Mouse (Mus musculus) heart, embryonic 13.5 days (tissue): ENCODE data around the gene Myf6. TPM values are rescaled to one million over a fixed set of nuclear protein-coding genes. Genes with fewer than 3 reads are reported as not detected.

Experiments
- ATAC-seq: fragments of 200-750 bp; cut with Nextera tagmentation; 2 replicates; pipeline ENCODE4 v1.8.0; 2017; ENCODE audit warnings: moderate TSS enrichment; ENCODE audit not compliant: insufficient number of reproducible peaks, low FRiP score, low TSS enrichment; ENCODE audit errors: extremely low read depth
- H3K27ac ChIP-seq: fragments of 300-500 bp; sonication (generic); replicated peaks from 2 replicates; pipeline ENCODE4 v1.5.1; 2015; ENCODE audit warnings: moderate library complexity, mild to moderate bottlenecking, inconsistent platforms
- H3K27me3 ChIP-seq: fragments of 300-500 bp; sonication (generic); replicated peaks from 2 replicates; pipeline ENCODE4 v1.6.1; 2015; ENCODE audit warnings: mild to moderate bottlenecking, inconsistent platforms
- H3K36me3 ChIP-seq: fragments of 300-500 bp; sonication (generic); 2 replicates; pipeline ENCODE4 v1.6.1; 2015; ENCODE audit warnings: mild to moderate bottlenecking, inconsistent platforms
- H3K4me1 ChIP-seq: fragments of 300-500 bp; sonication (generic); 2 replicates; pipeline ENCODE4 v1.6.1; 2015; ENCODE audit warnings: inconsistent platforms
- H3K4me2 ChIP-seq: fragments of 300-500 bp; sonication (generic); 2 replicates; pipeline ENCODE4 v1.6.1; 2015; ENCODE audit warnings: inconsistent platforms, mild to moderate bottlenecking, moderate library complexity
- H3K4me3 ChIP-seq: fragments of 300-500 bp; sonication (generic); 2 replicates; pipeline ENCODE4 v1.5.1; 2015; ENCODE audit warnings: moderate library complexity, mild to moderate bottlenecking, inconsistent platforms
- H3K9ac ChIP-seq: fragments of 300-500 bp; sonication (generic); 2 replicates; pipeline ENCODE4 v1.6.1; 2015; ENCODE audit warnings: inconsistent platforms, mild to moderate bottlenecking, moderate library complexity
- H3K9me3 ChIP-seq: fragments of 300-500 bp; sonication (generic); 2 replicates; pipeline ENCODE4 v1.6.1; 2016; ENCODE audit warnings: inconsistent platforms
- WGBS: fragments of 180-500 bp; shearing (Covaris S2); methylation state at CpG from one replicate; pipeline ENCODE4 v1.1.7; 2015; ENCODE audit warnings: mixed read lengths; 5-methylcytosine and 5-hydroxymethylcytosine counted together
- polyA plus RNA-seq: library from polyadenylated mRNA; unstranded; fragments of >200 nt; fragmentation: Nextera tagmentation; extraction: Ambion mirVana; gene quantifications from 2 replicates; pipeline ENCODE4 v1.2.1, GENCODE M21; 2015

Myf6 gene
- polyA plus RNA-seq = 0.37 TPM in 1 of 2 replicates, not detected in the other

DNA sequence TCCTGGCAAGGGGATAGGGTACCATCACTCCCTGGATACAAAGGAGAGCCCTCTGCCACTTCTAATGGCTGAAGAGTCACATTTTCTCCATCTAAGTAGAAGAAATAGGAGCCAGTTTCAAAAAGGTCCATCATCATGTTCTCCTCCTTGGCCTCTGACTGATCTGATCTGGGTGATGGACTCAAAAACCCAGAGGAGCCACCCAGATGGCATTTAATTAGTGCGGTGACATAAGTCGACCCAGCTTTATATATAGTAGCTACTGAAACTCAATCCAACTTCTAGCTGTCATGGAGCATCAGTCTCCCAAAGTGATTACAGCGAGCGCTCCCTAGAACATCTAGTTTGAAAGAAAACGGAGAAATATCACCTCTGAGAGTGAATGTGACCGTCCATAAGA lies at the start of gene Myf6:
Gene Myf6 (minus strand): TSS at position 170 of the 400 bp plus-strand sequence.
- Histone ChIP-seq H3K4me3 (peak within 1 kb of the TSS; percentile 40), H3K36me3 (no peaks in the 10 kb centered on the region), H3K27ac (no peak within 1 kb of the TSS), H3K27me3 (no peaks in the 10 kb centered on the region), H3K4me2 (peak within 1 kb of the TSS; percentile 67), H3K9ac (peak within 1 kb of the TSS; percentile 74), H3K4me1 (peaks cover 20% of the 10 kb centered on the region), H3K9me3 (no peaks in the 10 kb centered on the region)
- ATAC-seq = no peak
- 74% methylated on average over 6 of the region's 6 CpGs for WGBS

DNA sequence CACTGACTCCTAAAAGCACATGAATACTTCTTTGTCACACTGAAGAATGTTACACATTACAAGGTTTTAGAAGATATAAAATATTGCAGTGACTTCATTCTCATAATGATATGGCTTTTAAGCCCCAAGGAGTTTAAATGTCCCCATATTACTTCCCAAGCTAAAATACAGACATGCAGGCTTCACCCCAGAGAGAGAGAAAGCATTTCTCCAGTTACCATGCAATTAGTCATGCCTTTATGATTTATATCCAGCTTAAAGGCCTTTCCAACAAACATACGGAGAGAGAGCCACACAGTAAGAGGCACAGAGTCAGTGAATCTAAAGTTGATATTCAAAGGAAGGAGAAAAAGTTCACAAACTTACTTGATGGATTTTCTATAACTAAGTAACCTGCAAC lies 48.5 kb upstream of the Myf6 start:
- Histone ChIP-seq H3K9me3 (no peaks in the 10 kb centered on the region), H3K4me3 (no peak overlapping the region), H3K36me3 (no peaks in the 10 kb centered on the region), H3K4me2 (no peak overlapping the region), H3K27me3 (no peaks in the 10 kb centered on the region), H3K27ac (no peak overlapping the region), H3K4me1 (no peaks in the 10 kb centered on the region), H3K9ac (no peak overlapping the region)
- 53% methylated on average over 1 of the region's 1 CpGs for WGBS
- no peak for ATAC-seq

DNA sequence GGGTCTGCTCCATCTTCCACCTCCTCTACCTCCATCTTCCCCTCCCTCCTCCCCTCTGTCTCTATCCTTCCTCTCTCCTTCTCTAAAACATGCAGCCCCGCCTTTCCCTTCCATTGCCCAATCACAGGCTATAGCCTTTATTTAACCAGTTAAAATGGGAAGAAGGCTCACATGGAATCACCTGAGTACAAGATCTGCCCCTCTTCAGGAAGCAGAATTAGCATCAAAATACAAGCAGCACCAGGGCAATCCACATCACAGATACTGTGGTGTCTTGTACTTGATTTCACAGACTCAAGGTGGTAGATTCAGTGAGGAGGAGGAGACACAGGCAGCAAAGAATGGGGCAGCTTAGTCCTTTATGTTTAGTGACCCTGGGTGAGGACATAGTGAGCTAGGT lies 34.2 kb upstream of the Myf6 start:
- WGBS = 45% methylated on average over 1 of the region's 1 CpGs
- no peaks in the 10 kb centered on the region for H3K27me3 ChIP-seq
- no peak overlapping the region for H3K9ac ChIP-seq
- no peaks in the 10 kb centered on the region for H3K36me3 ChIP-seq
- no peaks in the 10 kb centered on the region for H3K4me1 ChIP-seq
- no peak for ATAC-seq
- no peak overlapping the region for H3K4me2 ChIP-seq
- no peak overlapping the region for H3K4me3 ChIP-seq
- no peaks in the 10 kb centered on the region for H3K9me3 ChIP-seq
- no peak overlapping the region for H3K27ac ChIP-seq

DNA sequence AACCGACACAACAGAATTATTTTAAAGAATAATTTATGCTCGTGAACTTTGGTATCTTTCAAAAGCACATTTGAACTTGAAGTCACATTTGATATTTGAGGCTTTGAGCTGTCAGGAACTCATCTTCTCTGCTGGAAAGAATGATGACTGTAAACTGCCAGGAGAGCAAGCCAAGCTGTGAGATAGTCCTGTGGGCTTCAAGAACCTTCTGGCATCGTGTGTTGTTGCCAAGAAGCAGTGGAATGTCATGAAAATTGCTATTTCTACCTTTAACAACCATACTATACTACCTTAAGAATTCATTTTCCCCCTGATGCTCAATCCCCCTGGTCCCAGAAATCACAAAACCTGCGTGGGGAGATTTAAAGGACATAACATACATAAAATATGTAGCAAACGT lies 24.7 kb upstream of the Myf6 start:
- H3K4me2 ChIP-seq = no peak overlapping the region
- no peak overlapping the region for H3K4me3 ChIP-seq
- H3K4me1 ChIP-seq = no peaks in the 10 kb centered on the region
- H3K36me3 ChIP-seq = no peaks in the 10 kb centered on the region
- WGBS = 60% methylated on average over 5 of the region's 5 CpGs
- no peaks in the 10 kb centered on the region for H3K9me3 ChIP-seq
- H3K9ac ChIP-seq = no peak overlapping the region
- H3K27me3 ChIP-seq = no peaks in the 10 kb centered on the region
- ATAC-seq = no peak
- H3K27ac ChIP-seq = no peak overlapping the region

GRCm38 (mm10) chr10:107516641-107517040 lies 22.1 kb upstream of the Myf6 start:
- no peak overlapping the region for H3K4me2 ChIP-seq
- 58% methylated on average over 7 of the region's 7 CpGs for WGBS
- H3K36me3 ChIP-seq = no peaks in the 10 kb centered on the region
- H3K27ac ChIP-seq = no peak overlapping the region
- no peaks in the 10 kb centered on the region for H3K4me1 ChIP-seq
- no peak for ATAC-seq
- H3K9ac ChIP-seq = no peak overlapping the region
- no peaks in the 10 kb centered on the region for H3K27me3 ChIP-seq
- H3K9me3 ChIP-seq = no peaks in the 10 kb centered on the region
- no peak overlapping the region for H3K4me3 ChIP-seq

- WGBS = 85% methylated on average over 7 of the region's 7 CpGs
- no peaks in the 10 kb centered on the region for H3K36me3 ChIP-seq
These were observed 20.2 kb upstream of the Myf6 start for GRCm38 (mm10) chr10:107514735-107515134.

DNA sequence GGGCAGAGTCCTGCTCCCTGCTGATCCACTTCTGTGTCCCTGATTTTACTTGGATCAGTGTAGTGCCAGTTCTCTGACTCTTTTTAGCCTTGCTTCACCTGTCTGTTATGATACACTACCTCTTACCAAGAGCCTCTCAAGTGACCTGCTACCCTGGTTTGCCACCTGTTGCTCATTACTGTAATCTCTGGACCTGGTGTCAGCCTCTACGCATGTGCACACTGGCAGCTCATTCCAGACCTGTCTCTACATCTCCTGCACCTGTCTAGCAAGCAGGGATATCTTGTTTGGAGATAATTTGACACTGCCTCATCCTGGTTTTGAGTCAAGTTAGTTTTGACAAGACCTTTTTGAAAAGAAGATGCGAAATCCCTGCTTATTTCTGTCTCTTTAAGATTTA lies 11.9 kb upstream of the Myf6 start:
- no peaks in the 10 kb centered on the region for H3K36me3 ChIP-seq
- no peak overlapping the region for H3K27ac ChIP-seq
- no peaks in the 10 kb centered on the region for H3K9me3 ChIP-seq
- no peak overlapping the region for H3K9ac ChIP-seq
- no peaks in the 10 kb centered on the region for H3K27me3 ChIP-seq
- H3K4me1 ChIP-seq = no peaks in the 10 kb centered on the region
- H3K4me3 ChIP-seq = no peak overlapping the region
- WGBS = 68% methylated on average over 2 of the region's 2 CpGs
- H3K4me2 ChIP-seq = no peak overlapping the region
- ATAC-seq = no peak

More at GRCm38 (mm10) chr10:107514735-107515134, 20.2 kb upstream of the Myf6 start:
- ATAC-seq = no peak
- H3K9me3 ChIP-seq = no peaks in the 10 kb centered on the region
- no peaks in the 10 kb centered on the region for H3K27me3 ChIP-seq
- H3K4me1 ChIP-seq = no peaks in the 10 kb centered on the region
- H3K4me3 ChIP-seq = no peak overlapping the region
- H3K4me2 ChIP-seq = no peak overlapping the region
- no peak overlapping the region for H3K27ac ChIP-seq
- H3K9ac ChIP-seq = no peak overlapping the region

DNA sequence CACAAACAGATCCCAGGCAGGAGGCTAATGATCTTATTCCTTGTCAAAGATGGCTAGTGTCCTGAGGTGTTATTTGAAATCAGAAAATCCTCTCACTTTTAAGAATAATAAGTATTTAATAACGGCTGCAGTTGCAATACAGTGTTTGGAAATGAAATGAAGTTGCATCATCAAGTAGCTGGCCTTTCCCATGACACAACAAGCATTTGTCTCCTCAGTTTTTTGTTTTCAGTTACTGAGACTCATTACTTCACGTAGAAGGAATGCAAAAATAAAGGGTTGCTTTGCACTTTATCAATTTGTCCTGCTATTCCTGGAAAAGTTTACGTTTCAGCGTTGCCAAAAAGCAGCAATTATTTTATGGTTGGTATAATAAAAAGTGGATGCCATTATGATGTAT lies 8.9 kb upstream of the Myf6 start:
- Histone ChIP-seq H3K4me2 (no peak overlapping the region), H3K9me3 (no peaks in the 10 kb centered on the region), H3K9ac (no peak overlapping the region), H3K36me3 (no peaks in the 10 kb centered on the region), H3K4me1 (peaks cover 12% of the 10 kb centered on the region), H3K27ac (no peak overlapping the region), H3K4me3 (no peak overlapping the region), H3K27me3 (no peaks in the 10 kb centered on the region)
- ATAC-seq = no peak
- WGBS = 61% methylated on average over 4 of the region's 4 CpGs

DNA sequence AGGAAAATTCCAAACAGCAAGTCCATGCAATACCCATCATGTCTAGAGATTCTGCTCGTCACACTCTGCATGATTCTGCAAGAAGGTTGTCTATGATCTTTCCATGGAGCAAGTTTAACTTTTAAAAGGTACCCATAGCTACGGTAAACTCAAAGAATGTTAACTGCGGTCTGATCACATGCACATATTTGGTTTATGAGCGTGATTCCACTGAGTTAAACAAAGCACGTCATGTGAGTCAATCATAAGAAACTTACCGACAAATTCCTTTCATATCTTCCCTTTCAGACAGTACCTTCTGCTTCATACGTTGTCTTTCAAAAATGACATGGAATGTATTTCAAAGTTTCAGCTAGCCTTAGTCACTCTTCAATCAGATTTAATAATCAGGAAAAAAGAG lies 7.7 kb upstream of the Myf6 start:
- Histone ChIP-seq H3K9me3 (no peaks in the 10 kb centered on the region), H3K4me3 (no peak overlapping the region)
- WGBS = 82% methylated on average over 7 of the region's 7 CpGs

GRCm38 (mm10) chr10:107499656-107500055 lies 5.1 kb upstream of the Myf6 start:
- Histone ChIP-seq H3K27me3 (no peaks in the 10 kb centered on the region), H3K9me3 (no peaks in the 10 kb centered on the region), H3K36me3 (no peaks in the 10 kb centered on the region), H3K4me1 (peaks cover 19% of the 10 kb centered on the region), H3K4me2 (peak overlapping the region; percentile 44), H3K4me3 (no peak overlapping the region), H3K27ac (peak overlapping the region; percentile 74), H3K9ac (no peak overlapping the region)
- ATAC-seq = no peak
- WGBS = 45% methylated on average over 7 of the region's 7 CpGs

More for the DNA sequence above, 7.7 kb upstream of the Myf6 start:
- H3K9ac ChIP-seq = no peak overlapping the region
- H3K4me2 ChIP-seq = no peak overlapping the region
- H3K36me3 ChIP-seq = no peaks in the 10 kb centered on the region
- H3K4me1 ChIP-seq = peaks cover 12% of the 10 kb centered on the region
- H3K27me3 ChIP-seq = no peaks in the 10 kb centered on the region
- no peak overlapping the region for H3K27ac ChIP-seq
- ATAC-seq = no peak

- Histone ChIP-seq H3K9me3 (no peaks in the 10 kb centered on the region), H3K4me1 (peaks cover 26% of the 10 kb centered on the region), H3K27ac (no peak overlapping the region), H3K36me3 (no peaks in the 10 kb centered on the region), H3K9ac (no peak overlapping the region), H3K4me3 (no peak overlapping the region), H3K27me3 (no peaks in the 10 kb centered on the region), H3K4me2 (no peak overlapping the region)
- WGBS = 63% methylated on average over 1 of the region's 1 CpGs
- no peak for ATAC-seq
These were observed 1.9 kb upstream of the Myf6 start for GRCm38 (mm10) chr10:107496402-107496801.

DNA sequence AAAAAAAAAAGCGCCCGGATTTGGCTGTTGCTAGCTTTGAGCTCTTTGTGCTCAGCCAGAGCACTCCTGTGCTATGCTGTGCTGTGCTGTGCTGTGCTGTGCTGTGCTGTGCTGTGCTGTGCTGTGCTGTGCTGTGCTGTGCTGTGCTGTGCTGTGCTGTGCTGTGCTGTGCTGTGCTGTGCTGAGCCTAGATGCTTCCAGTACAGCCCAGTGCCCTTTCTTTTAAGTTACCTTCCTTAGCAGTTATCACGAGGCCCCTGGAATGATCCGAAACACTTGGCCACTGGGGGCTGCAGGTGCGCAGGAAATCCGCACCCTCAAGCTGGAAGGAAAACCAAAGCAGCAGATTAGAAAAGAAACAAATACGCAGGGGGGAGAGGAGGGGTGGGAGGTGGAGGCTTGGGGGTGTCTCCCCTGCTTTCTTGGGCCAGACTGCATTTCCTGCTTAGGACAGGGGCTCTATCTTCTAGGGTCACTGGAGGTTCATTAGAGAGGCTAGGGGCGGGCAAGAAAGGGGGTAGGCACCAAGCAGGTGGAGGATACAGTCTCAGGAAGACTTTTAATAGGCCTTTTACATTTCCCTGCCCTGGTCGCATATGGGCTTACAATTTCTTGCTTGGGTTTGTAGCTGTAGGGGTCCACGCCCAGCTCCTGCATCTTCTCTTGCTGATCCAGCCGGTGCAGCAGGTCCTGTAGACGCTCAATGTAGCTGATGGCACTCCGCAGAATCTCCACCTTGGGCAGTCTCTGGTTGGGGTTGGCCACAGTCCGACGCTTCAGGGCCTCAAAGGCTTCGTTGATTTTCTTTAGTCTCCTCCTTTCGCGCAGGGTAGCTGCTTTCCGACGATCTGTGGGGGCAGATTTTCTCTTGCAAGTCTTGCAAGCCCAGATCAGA lies 710 bp downstream of the Myf6 start:
- peak overlapping the region; percentile 67 for H3K4me2 ChIP-seq
- ATAC-seq = no peak
- WGBS = 40% methylated on average over 20 of the region's 20 CpGs
- no peak overlapping the region for H3K27ac ChIP-seq
- peak overlapping the region; percentile 40 for H3K4me3 ChIP-seq
- no peaks in the 10 kb centered on the region for H3K27me3 ChIP-seq
- peak overlapping the region; percentile 74 for H3K9ac ChIP-seq
- H3K9me3 ChIP-seq = no peaks in the 10 kb centered on the region
- H3K36me3 ChIP-seq = no peaks in the 10 kb centered on the region
- peaks cover 15% of the 10 kb centered on the region for H3K4me1 ChIP-seq
